Mouse (Mus musculus) left cerebral cortex, adult 11 months (tissue): ENCODE measurements around the gene Vmn2r33.
"Not testable (repeated sequence)": the region's sequence is repeated elsewhere in the genome, so short reads cannot be mapped to it uniquely, and the experiment has no call there.

Source experiments
- DNase-seq: peaks from one replicate; pipeline ENCODE4 v3.0.0; 2022; ENCODE audit warnings: low spot score

Gene Vmn2r33

DNA sequence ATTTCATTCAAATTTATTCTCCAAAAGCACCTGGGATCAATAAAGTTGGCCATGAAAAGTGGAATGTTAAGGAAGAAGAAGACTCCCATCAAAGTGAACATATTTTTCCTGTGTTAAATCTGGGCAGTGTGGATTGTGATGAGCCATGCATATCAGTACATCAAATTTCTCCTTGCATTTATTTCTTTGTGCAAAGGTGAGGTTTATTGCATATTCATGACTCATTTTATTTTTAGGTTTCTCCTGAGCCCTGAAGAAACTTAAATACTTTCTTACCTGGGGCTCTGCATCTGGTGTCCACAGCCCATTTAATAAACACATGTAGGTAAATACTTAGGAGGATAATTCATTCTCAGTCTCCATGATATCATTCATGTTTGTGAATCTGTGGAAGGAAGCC is at the start of gene Vmn2r33:
TSS of gene Vmn2r33 (minus strand) at position 101 of the 400 bp plus-strand sequence.
- not testable (repeated sequence) for DNase-seq
